Mouse (Mus musculus): Measurements from ENCODE around the gene Mgat4a. TPM values are rescaled to one million over a fixed set of nuclear protein-coding genes. Genes with fewer than 3 reads are reported as not detected.

Gene Mgat4a
- total RNA-seq, 2 experiments from 2014 or later: 24.9 to 30.3 TPM

DNA sequence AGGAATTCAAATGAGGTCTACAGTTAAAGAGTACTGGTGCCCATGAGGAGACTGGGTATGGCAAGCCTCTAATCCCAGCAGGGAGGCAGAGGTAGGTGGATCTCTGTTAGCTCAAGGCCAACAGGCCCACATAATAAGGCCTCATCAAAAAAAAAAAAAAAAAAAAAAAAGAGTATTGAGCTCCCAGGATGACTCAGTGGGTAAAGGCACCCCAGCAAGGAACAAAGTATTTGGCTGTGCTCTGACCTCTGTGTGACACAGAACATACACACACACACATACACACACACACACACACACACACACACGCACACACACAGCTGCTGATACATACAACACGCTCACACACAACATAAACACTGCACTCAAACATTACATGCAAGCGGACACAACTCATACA is 65.5 kb downstream of the Mgat4a start:
- intact Hi-C loops (cut with DNase I): loop anchor here (5.0 kb wide), 1 partner anchor 157 kb away; no protein-coding TSS in a partner anchor
- DNase-seq (ENCODE audit: low spot score in 2 of 2): no peak

- intact Hi-C loops (cut with DNase I): loop anchor here (5.0 kb wide), 1 partner anchor 158 kb away; no protein-coding TSS in a partner anchor
- DNase-seq (ENCODE audit: low spot score in 2 of 2): no peak
These were observed 66.1 kb downstream of the Mgat4a start for GRCm38 (mm10) chr1:37474634-37475190.

DNA sequence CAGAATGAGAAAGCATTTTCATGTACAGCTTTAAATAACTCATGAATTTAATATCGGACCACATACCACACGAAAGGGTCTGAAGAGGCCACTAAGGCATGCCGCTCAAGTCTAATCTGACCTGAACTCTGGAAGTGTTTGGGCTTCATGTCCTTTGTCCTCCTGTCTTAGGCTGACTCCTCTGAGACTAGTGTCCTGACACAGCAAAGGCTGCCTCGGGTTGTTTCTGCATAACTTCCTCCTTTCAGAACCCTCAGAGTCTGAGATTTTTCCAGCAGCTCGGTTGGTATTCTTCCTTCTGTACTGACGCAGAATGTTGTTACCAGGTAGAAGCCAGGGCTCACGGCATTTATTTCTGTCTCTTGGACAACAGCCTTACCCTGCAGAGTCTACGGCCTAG is 66.8 kb downstream of the Mgat4a start:
- DNase-seq (ENCODE audit: low spot score in 2 of 2): peak in 1 of 2 experiments; percentile 34
- intact Hi-C loops (cut with DNase I): no loop called here

GRCm38 (mm10) chr1:37473251-37473650 is 67.6 kb downstream of the Mgat4a start:
- no peak for DNase-seq (ENCODE audit: low spot score in 2 of 2)
- intact Hi-C loops (cut with DNase I): no loop called here

GRCm38 (mm10) chr1:37471179-37472148 is 69.4 kb downstream of the Mgat4a start:
- intact Hi-C loops (cut with DNase I): no loop called here
- DNase-seq (ENCODE audit: low spot score in 2 of 2): peak in 1 of 2 experiments; percentile 25

DNA sequence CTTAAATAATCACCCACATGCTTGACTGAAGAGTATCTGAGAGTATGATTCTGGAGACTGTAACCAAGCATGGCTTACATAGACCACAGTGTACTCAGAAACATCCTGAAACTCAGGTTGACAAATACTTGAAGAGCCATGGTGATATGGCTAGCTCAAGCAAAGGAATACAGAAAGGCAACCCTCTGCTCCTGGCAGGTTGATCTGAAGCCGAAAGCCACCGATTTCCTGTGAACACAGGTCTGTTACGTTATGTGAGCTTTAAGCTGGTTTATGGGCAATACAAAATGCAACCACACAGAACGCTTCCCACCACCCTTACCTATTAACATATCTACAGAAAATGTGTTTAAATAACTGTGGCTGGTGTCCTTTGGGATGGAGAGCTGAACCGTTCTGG is 71.8 kb downstream of the Mgat4a start:
- intact Hi-C loops (cut with DNase I): no loop called here

DNA sequence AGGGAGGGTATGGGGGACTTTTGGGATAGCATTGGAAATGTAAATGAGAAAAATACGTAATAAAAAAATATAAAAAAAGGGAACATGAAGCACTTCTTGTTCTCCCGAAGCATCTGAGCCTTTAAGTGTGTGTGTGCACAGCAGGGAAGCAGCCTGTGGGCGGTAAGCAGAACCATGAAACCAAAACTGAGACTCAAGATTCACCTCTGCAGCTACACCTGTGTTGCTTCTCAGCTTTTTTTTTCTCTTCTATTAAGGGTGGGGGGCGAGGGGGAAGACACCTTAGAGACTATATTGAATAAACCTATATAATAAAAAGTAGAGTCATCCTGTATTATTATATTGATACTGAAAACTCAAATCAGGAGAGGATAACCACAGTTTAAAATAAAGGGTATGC is 73.0 kb downstream of the Mgat4a start:
- no peak for DNase-seq (ENCODE audit: low spot score in 2 of 2)
- intact Hi-C loops (cut with DNase I): no loop called here

More for the DNA sequence above, 71.8 kb downstream of the Mgat4a start:
- DNase-seq (ENCODE audit: low spot score in 2 of 2): no peak

- intact Hi-C loops (cut with DNase I): no loop called here
- no peak for DNase-seq (ENCODE audit: low spot score in 2 of 2)
These were observed 74.4 kb downstream of the Mgat4a start for GRCm38 (mm10) chr1:37466322-37466995.

GRCm38 (mm10) chr1:37464878-37465452 is 75.9 kb downstream of the Mgat4a start:
- intact Hi-C loops (cut with DNase I): no loop called here
- DNase-seq (ENCODE audit: low spot score in 2 of 2): no peak

DNA sequence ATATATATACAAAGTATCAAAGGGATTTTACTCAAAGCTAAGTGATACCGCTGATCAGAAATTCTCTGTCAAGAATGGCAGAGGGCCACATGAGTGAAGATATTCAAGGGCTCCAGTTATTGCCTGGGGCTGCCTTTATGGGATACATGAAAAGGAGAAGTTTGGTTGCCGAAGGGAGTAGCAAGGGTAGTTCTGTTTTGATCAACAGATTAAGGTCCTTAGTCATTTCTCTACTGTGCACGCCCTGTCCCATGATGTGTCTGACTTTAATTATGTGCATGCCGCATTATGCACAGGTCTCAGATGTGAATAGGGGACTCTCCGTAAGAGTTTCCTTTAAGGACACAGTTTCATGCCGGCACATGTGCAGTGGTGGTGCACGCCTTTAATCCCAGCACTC is 83.3 kb downstream of the Mgat4a start:
- DNase-seq (ENCODE audit: low spot score in 2 of 2): no peak
- intact Hi-C loops (cut with DNase I): no loop called here

DNA sequence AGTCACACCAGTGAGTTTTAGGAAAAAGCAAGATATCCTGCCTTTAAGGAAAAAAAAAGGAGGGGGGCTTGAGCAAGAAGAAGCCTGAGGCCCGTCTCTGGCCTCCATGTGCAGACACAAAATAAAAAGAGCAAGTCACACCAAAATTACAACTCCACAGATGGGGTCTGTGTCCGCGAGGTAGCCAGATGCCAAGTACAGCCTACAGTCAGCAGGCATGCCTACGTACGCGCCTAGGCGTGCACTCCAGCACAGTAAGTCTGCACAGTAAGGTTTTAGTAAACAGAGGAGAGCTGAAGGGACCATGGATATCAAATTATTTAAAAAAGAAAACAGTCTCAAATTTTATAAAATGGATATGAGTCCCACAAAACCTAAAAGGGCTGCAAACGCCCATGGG is 89.5 kb downstream of the Mgat4a start:
- DNase-seq (ENCODE audit: low spot score in 2 of 2): peak in 1 of 2 experiments; percentile 29
- intact Hi-C loops (cut with DNase I): no loop called here

GRCm38 (mm10) chr1:37448361-37449095 is 92.3 kb downstream of the Mgat4a start:
- intact Hi-C loops (cut with DNase I): loop anchor here (5.0 kb wide), 1 partner anchor 189 kb away; no protein-coding TSS in a partner anchor

GRCm38 (mm10) chr1:37442848-37443835 is 97.7 kb downstream of the Mgat4a start:
- intact Hi-C loops (cut with DNase I): no loop called here
- DNase-seq (ENCODE audit: low spot score in 2 of 2): no peak

More at GRCm38 (mm10) chr1:37448361-37449095, 92.3 kb downstream of the Mgat4a start:
- DNase-seq (ENCODE audit: low spot score in 2 of 2): peak; percentile 51 to 64

DNA sequence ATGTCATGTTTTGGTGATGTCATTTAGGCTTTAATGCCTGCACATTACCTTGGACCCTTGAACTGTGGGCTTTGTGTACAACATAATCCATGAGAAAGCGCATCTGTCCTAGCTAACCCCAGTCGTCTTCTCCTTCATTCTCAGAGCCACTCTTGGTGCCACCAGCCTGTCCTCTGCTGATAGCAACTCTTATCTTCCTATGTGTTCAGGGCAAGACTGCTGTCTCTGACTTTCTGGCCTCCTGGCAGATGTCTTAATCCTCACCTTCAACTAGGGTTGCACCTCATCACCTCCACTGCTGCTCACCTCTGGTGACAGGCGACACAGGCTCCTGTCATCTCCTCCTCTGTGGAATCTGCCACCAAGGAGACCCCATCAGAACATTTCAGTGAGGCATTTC is 104.4 kb downstream of the Mgat4a start:
- no peak for DNase-seq (ENCODE audit: low spot score in 2 of 2)
- intact Hi-C loops (cut with DNase I): no loop called here

GRCm38 (mm10) chr1:37430297-37430840 is 110.4 kb downstream of the Mgat4a start:
- DNase-seq (ENCODE audit: low spot score in 2 of 2): no peak
- intact Hi-C loops (cut with DNase I): no loop called here

DNA sequence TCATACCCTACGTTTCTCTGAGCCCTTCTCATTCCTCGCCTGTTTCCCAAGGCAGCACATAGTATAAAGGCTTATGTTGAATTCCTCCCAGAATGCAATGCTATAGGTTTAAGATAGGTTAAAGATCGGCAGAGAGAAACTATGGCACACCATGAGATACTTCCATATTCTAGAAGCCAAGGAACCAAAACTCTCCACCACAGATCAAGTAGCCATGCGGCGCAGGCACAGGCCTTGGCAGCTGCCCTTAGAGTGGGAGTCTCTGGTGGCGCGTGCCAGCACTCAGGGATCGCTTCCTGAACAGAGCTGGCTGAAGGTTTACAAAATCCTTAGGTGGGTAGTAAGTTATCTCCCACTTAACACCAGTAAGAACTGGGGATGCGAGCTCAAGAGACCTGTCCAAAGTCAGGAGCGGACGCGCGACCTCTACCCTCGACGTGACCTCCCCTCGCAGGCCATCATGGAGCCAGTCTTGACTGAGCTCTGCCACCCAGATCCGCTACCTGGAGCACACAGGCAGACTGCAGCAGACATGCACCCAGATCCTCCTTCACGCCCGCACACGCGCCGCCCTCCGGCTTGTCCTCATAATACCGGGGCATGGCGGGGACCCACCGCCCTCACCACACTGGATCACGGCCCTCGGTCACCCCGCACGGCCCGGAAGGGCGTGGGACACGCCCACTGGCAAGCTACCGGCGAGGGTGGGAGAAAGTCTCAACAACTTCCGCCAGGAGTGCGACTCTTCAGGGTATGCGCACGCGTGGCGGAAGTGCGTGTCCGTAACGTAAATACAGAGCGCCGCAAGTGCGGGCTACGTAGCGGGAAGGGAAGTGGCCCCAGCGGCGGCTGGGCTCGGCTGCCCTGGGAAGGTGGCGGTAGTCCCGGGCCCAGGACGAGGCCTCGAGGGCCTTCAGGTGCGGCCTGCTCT is 111.2 kb downstream of the Mgat4a start, which contains the start of the genes Coa5 and Unc50:
TSS of gene Coa5 (minus strand) at position 738 of the 931 bp plus-strand sequence.
TSS of gene Unc50 (plus strand) at position 774 of the 931 bp plus-strand sequence.
- intact Hi-C loops (cut with DNase I): no loop called here
- peak; percentile 94 for DNase-seq (ENCODE audit: low spot score in 2 of 2)

All from left cerebral cortex, postnatal 14 days (tissue).